Mouse (Mus musculus): ENCODE measurements at regions not wholly inside any gene's neighbourhood (a gene's known extent, or its start where the extent isn't known, plus 50 kb on each side); places are given as distances from the start of the nearest gene placed in this dataset.

GRCm38 (mm10) chr2:167792753-167793152 lies 103.1 kb upstream of the Tmem189 start:
- DNase-seq (ENCODE audit: low spot score in 2 of 2) = no peak
- intact Hi-C loops (cut with DNase I) = no loop called here

DNA sequence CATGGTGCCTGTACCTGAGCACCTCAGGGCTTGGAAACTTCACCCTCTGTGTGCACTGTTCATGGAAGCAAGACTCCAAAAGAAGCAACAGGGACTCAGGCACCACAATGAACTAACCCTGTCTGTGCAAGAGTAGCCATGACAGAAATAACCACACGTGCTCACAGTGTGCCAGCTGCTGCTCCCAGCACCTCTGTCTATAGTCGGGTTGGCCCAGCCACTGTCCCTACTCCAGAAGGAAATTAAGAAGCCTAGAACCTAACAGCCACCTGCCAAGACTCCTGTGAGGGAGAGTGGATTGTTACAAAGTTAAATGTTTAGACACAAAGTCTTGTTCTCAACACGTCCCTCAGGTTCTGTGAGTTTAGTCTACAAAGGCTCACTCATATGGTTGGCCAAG lies 102.7 kb upstream of the Tmem189 start:
- intact Hi-C loops (cut with DNase I) = no loop called here
- DNase-seq (ENCODE audit: low spot score in 2 of 2) = no peak

GRCm38 (mm10) chr2:167789471-167789923 lies 99.9 kb upstream of the Tmem189 start:
- intact Hi-C loops (cut with DNase I) = no loop called here
- peak; percentile 17 to 47 for DNase-seq (ENCODE audit: low spot score in 2 of 2)

DNA sequence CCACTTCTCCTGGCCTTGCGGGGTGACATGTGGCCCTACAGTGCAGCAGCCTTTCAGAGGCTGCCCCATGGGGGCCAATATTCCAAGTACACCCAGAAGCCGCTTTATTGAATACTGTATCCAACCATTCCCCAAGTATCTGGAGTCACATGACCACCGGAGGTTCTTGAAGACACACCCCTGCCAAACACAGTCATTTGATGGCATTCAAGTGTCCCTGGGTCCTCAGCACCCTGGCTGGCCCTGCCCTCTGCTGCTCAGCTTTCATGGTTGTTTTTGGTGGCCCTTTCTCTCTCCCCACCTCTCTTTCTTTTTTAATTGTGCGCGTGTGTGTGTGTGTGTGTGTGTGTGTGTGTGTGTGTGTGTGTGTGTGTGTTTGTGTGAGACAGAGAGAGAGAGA lies 97.3 kb upstream of the Tmem189 start:
- DNase-seq (ENCODE audit: low spot score in 2 of 2) = no peak
- intact Hi-C loops (cut with DNase I) = no loop called here

DNA sequence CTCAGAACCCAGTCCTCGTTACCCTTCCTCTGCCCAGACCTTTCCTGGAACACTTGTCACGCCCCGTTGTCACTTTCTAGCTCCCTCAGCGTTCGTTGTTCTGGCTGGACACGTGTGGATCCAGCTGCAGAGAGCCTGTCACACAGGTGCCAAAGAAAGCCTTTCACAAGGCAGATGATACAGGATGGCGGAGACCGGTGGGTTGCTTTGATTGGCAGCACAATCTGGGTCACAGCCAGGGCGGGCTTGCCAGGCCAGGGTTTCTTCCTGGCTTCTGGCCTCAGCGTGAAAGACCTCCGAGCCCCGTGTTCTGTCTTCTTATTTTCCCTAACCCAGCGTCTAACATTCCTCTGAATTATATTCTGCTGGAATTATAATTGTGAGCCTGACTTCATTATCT lies 94.7 kb upstream of the Tmem189 start:
- intact Hi-C loops (cut with DNase I) = loop anchor here (5.0 kb wide), 1 partner anchor 92 kb away; no protein-coding TSS in a partner anchor
- DNase-seq (ENCODE audit: low spot score in 2 of 2) = no peak

DNA sequence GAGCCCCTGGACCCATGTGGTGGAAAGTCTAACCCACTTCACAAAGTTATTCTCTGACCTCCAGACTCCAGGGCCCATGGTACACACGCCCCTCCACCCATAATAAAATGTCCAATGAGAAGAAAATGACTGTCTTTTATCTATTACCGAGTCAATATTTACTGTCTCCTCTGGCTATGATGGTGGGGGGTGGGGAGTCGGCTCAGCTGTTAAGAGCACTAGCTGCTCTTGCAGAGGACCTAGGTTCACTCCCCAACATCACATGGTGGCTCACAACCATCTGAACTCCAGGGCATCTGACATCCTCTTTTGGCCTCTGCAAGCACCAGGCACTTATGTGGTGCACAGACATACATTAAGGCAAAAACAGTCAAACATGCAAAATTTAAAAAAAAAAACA lies 93.8 kb upstream of the Tmem189 start:
- intact Hi-C loops (cut with DNase I) = loop anchor here (5.0 kb wide), 1 partner anchor 91 kb away; no protein-coding TSS in a partner anchor
- no peak for DNase-seq (ENCODE audit: low spot score in 2 of 2)

GRCm38 (mm10) chr2:167782231-167782999 lies 92.8 kb upstream of the Tmem189 start:
- DNase-seq (ENCODE audit: low spot score in 2 of 2) = peak; percentile 83 to 90
- intact Hi-C loops (cut with DNase I) = loop anchor here (5.0 kb wide), 1 partner anchor 90 kb away; no protein-coding TSS in a partner anchor

GRCm38 (mm10) chr2:167781496-167781895 lies 91.9 kb upstream of the Tmem189 start:
- DNase-seq (ENCODE audit: low spot score in 2 of 2) = no peak
- intact Hi-C loops (cut with DNase I) = loop anchor here (5.0 kb wide), 1 partner anchor 89 kb away; no protein-coding TSS in a partner anchor

- intact Hi-C loops (cut with DNase I) = no loop called here
- no peak for DNase-seq (ENCODE audit: low spot score in 2 of 2)
Measured at GRCm38 (mm10) chr2:167778691-167779090, 89.1 kb upstream of the Tmem189 start.

DNA sequence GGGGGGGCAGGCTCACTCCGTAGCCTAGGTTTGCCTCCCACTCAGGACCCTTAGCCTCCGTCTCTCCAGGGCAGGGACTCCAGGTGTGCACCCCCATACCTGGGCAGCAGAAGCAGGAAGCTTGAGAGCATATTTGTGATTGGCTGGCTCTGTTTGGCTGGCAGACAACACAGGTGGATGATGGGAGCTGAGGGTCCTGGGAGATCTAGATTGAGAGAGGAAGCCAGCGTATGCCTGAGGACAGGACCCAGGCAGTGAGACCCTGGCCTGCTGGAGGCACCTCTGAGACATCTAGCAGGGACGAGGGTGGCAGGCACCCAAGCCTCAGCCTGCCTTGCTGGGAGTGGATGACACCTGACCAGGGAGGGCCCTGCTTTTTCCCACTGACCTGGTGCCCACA lies 88.6 kb upstream of the Tmem189 start:
- DNase-seq (ENCODE audit: low spot score in 2 of 2) = no peak
- intact Hi-C loops (cut with DNase I) = no loop called here

GRCm38 (mm10) chr2:167777331-167778085 lies 87.9 kb upstream of the Tmem189 start:
- peak; percentile 30 to 65 for DNase-seq (ENCODE audit: low spot score in 2 of 2)
- intact Hi-C loops (cut with DNase I) = no loop called here

GRCm38 (mm10) chr2:167776251-167777168 lies 86.9 kb upstream of the Tmem189 start:
- intact Hi-C loops (cut with DNase I) = no loop called here
- no peak for DNase-seq (ENCODE audit: low spot score in 2 of 2)

GRCm38 (mm10) chr2:167775218-167775915 lies 85.7 kb upstream of the Tmem189 start:
- intact Hi-C loops (cut with DNase I) = no loop called here
- peak; percentile 32 to 63 for DNase-seq (ENCODE audit: low spot score in 2 of 2)

DNA sequence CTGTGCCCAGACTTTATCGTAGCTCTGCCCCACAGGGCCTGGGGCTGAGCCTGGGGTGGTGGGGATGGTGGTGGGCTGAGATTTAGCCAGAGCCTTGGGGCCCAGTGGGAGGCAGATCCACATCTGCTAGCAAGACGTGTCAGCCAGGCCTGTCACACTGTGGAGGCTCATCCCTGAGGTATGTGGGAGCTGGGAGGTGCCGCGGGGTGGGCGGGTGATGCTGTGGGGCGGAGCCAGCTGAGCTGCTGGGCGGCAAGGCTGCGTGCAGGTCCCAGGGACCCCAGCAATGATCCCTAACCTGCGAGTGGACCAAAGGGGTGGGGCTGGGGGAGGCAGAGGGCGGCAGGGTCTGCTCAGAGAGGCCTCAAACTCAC lies 85.2 kb upstream of the Tmem189 start:
- intact Hi-C loops (cut with DNase I) = no loop called here
- no peak for DNase-seq (ENCODE audit: low spot score in 2 of 2)

DNA sequence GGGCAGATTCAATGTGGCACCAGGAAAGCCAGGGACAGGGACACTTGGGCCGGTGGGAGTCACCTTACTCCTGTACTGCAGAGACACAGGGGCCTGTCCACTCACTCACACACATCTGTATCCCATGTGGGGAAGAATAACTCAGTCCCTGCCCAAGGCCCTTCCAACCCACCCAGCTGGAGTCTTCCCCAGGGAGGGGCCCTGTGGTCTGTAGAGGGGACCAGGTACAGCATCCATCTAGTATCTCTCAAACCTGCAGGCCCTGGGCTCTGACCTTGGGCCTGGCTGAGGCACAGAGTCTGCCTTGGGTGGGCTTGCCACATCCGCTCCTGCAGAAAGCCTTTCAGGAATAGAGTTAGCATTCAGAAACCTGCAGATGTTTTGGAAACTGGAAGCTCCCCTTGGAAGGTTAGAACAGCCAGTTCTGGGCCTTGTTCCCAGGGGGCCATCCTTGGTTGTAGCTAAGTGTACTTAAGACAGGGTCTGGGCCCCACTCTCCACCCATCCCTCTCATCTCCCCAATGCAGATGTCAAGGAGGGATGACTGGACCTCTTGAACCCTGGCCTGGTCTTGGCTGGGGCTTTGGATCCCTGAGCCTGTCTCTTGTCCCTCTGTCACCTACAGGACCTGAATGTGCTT lies 84.7 kb upstream of the Tmem189 start:
- intact Hi-C loops (cut with DNase I) = no loop called here

DNA sequence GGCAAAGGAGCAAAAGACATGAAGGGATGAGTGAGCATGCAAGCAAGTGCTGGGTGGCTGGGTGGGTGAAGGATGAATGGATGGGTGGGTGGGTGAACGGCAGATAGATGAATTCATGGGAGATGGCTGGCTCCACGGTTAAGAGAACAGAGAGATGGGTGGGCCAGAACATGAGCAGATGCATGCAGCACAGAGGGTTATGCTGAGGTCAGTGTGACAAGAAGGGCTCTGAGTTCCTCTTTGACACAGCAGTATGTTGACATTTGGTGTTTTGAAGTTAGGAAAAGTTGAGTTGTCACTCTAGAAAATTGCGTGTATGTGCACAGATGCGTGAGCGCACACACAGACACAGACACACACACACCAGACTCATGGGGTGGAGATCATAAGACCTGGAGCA lies 83.2 kb upstream of the Tmem189 start:
- no peak for DNase-seq (ENCODE audit: low spot score in 2 of 2)
- intact Hi-C loops (cut with DNase I) = no loop called here

More for the DNA sequence above, 84.7 kb upstream of the Tmem189 start:
- no peak for DNase-seq (ENCODE audit: low spot score in 2 of 2)

GRCm38 (mm10) chr2:167767962-167768361 lies 78.3 kb upstream of the Tmem189 start:
- intact Hi-C loops (cut with DNase I) = no loop called here
- DNase-seq (ENCODE audit: low spot score in 2 of 2) = peak in 1 of 2 experiments; percentile 48

- intact Hi-C loops (cut with DNase I) = no loop called here
- DNase-seq (ENCODE audit: low spot score in 2 of 2) = no peak
Measured at GRCm38 (mm10) chr2:167767371-167767770, 77.7 kb upstream of the Tmem189 start.

DNA sequence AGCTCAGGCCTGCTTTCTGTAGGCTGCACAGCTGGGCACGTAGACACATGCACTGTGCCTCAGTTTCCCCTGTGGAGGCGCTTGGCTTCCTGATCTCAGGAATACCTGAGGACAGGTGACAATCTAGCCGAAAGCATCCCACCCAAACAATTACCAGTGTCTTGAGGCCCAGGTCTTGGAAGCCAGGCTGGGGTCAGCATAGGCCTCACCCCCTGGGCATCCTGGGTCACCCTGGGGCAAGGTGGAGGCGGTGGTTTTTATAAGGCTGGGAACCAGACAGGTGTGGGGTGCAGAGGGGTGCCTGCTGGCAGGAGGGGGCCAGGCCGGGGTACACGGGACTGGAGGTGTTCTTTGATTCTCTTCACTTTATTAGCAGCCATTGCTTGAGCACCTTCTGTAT lies 76.2 kb upstream of the Tmem189 start:
- intact Hi-C loops (cut with DNase I) = no loop called here
- no peak for DNase-seq (ENCODE audit: low spot score in 2 of 2)
